Mouse (Mus musculus) c-Kit-positive CD71-positive TER-119-positive erythroid progenitor cells, embryonic 14.5 days (primary cell): ENCODE data around the gene Dscam.
A peak's percentile ranks its signal among the peaks of the same experiment; 100 is the strongest.

Source experiments
- DNase-seq: peaks from one replicate; pipeline ENCODE4 v3.0.0-alpha.2; 2013; ENCODE audit warnings: low spot score

Dscam gene

GRCm38 (mm10) chr16:96759081-96759603 lies 411.4 kb downstream of the Dscam start:
- no peak for DNase-seq

- DNase-seq = no peak
Observed at GRCm38 (mm10) chr16:96758381-96758780, 412.2 kb downstream of the Dscam start.

GRCm38 (mm10) chr16:96757588-96758313 lies 412.8 kb downstream of the Dscam start:
- no peak for DNase-seq

GRCm38 (mm10) chr16:96756994-96757393 lies 413.6 kb downstream of the Dscam start:
- DNase-seq = no peak

GRCm38 (mm10) chr16:96754971-96755504 lies 415.5 kb downstream of the Dscam start:
- no peak for DNase-seq

GRCm38 (mm10) chr16:96754381-96754780 lies 416.2 kb downstream of the Dscam start:
- DNase-seq = no peak

GRCm38 (mm10) chr16:96753781-96754173 lies 416.8 kb downstream of the Dscam start:
- no peak for DNase-seq

- no peak for DNase-seq
Observed at GRCm38 (mm10) chr16:96753164-96753780, 417.3 kb downstream of the Dscam start.

- no peak for DNase-seq
Observed at GRCm38 (mm10) chr16:96742475-96743255, 427.9 kb downstream of the Dscam start.

GRCm38 (mm10) chr16:96741336-96741735 lies 429.2 kb downstream of the Dscam start:
- DNase-seq = peak; percentile 22

- DNase-seq = no peak
Observed at GRCm38 (mm10) chr16:96740073-96741055, 430.2 kb downstream of the Dscam start.

GRCm38 (mm10) chr16:96736501-96736900 lies 434.1 kb downstream of the Dscam start:
- DNase-seq = no peak

- DNase-seq = no peak
Observed at GRCm38 (mm10) chr16:96730881-96731280, 439.7 kb downstream of the Dscam start.

- no peak for DNase-seq
Observed at GRCm38 (mm10) chr16:96727836-96728774, 442.4 kb downstream of the Dscam start.

- no peak for DNase-seq
Observed at GRCm38 (mm10) chr16:96725071-96725724, 445.4 kb downstream of the Dscam start.

- DNase-seq = no peak
Observed at GRCm38 (mm10) chr16:96724591-96724990, 446.0 kb downstream of the Dscam start.

- no peak for DNase-seq
Observed at GRCm38 (mm10) chr16:96724123-96724522, 446.4 kb downstream of the Dscam start.

GRCm38 (mm10) chr16:96723066-96723669 lies 447.4 kb downstream of the Dscam start:
- DNase-seq = no peak

GRCm38 (mm10) chr16:96722135-96722534 lies 448.4 kb downstream of the Dscam start:
- DNase-seq = no peak
